Mouse (Mus musculus): Measurements from ENCODE around the gene Bckdha.

The Bckdha gene

GRCm38 (mm10) chr7:25658657-25659472 lies at the start of gene Bckdha, which contains the start of gene Exosc5:
Gene Bckdha (minus strand): TSS chr7:25658981.
Gene Exosc5 (plus strand): TSS chr7:25659164.
- peak; percentile 100 for DNase-seq (ENCODE audit: low read depth)

DNA sequence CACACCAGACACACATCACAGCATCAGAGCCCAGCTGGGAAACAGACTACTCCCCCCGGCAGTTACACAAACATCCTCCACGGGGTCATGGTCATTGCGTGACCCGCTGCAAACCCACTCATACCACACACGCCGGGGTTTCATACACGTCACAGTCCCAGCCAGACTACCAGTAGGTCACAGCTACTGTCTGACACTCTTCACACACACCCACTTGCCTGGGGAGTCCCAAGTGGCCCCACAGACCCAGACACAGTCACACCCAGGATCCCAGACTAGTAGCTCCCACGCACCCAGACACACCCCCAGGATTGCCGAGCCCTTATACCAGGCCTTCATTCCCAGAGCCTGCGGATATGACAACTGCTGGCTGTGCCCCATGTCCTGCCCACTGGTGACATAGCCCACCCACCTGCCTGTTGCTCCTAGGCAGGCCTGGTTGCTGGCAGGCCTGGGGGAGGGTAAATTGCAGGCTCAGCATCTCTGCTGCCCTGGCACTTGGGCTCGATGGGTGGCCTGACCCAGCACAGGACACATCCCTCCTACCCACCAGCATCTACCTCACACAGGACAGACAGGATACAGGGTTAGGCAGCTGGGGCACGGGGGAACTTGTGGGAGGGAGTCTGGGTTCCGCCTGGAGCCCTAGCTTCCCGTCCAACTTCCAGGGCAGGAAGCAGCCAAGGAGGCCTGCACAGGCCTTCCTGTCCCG lies 49.0 kb upstream of the Bckdha start:
- peak; percentile 71 for DNase-seq (ENCODE audit: low read depth)

- no peak for DNase-seq (ENCODE audit: low read depth)
These were observed 47.9 kb upstream of the Bckdha start for GRCm38 (mm10) chr7:25706578-25707170.

DNA sequence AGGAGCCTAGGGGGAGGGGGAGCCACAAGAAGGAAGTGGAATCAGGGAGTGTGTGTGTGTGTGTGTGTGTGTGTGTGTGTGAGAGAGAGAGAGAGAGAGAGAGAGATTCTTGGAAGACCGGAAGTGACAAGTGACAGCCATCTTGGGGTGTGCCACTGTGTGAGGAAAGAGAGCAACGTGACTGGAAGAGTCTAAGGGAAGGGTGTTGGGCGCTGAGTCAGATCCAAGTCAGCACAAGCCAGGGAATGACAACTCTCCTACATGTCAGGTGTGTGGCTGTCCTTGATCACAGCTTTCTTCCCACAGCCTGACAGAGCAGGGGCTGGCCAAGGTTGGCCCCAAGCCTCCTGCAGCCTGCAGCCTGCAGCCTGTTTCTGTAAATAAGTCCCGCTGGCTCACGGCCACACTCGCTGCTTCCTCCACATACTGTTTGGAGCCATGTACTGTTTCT lies 47.0 kb upstream of the Bckdha start:
- DNase-seq (ENCODE audit: low read depth), result no peak

- no peak for DNase-seq (ENCODE audit: low read depth)
These were observed 46.1 kb upstream of the Bckdha start for GRCm38 (mm10) chr7:25704716-25705364.

- no peak for DNase-seq (ENCODE audit: low read depth)
These were observed 45.2 kb upstream of the Bckdha start for GRCm38 (mm10) chr7:25703793-25704494.

DNA sequence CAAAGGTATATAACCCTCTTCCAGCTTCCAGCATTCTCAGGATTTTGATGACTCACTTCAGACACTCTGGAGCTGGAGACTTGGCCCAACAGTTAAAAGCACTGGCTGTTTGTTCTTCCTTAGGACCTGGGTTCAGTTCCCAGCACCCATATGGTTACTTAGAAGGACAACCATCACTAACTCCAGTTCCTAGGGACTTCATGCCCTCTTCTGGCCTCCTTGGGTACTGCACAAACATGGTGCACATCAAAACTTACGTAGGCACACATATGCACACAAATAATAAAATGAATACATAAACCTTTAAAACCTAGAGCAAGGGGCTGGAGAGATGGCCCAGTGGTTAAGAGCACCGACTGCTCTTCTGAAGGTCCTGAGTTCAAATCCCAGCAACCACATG lies 43.6 kb upstream of the Bckdha start:
- no peak for DNase-seq (ENCODE audit: low read depth)

DNA sequence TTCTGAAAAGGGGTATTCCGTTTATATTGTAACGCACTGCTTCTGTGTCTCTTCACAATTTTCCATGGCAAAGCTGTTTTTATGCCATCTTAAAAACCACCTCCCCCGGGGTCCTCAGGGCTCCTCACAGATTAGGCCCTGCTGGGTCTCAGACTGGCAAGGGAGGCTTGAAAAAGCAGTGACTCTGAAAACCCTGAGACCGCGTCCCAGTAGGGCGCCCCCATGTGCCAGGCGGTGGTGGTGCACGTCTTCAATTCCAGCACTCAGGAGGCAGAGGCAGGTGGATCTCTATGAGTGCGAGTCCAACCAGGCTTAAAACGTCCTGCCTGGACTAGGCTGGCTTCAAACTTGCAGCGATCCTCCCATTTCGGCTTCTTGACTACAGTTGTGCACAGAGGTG lies 42.0 kb upstream of the Bckdha start:
- DNase-seq (ENCODE audit: low read depth), result no peak

DNA sequence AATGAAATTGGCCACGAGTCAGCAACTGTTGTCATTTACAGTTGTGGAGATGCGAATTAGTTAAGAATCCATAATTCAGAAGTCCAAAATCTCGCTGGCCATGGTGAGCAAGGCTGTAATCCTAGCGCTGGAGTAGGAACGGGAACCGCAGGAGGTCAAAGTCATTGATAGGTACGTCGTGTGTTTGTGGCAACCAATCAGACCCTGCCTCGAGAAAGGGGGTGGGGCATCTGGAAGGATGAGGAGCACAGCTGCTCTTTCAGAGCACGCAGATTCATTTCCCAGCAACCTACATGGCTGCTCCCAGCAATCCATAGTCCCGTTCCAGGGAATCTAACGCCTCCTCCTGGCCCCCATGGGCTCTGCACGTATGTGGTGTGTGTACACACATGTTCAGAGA lies 41.1 kb upstream of the Bckdha start:
- DNase-seq (ENCODE audit: low read depth), result no peak

DNA sequence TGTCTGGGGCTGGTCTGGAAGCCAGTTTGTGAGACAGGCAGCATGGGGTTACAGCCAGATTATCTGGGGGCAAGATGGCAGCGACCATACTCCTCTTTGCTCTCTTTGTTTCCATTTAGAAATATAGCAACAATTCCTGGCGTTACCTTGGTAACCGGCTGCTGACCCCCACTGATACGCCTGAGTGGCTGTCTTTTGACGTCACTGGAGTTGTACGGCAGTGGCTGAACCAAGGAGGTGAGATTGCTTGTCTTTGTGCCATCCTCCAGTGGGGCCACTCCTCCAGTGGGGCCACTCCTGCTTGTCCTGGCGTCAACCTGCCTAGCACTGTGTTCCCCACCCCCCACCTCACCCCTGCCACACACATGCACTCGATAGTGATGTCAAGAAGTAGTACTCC lies 35.3 kb upstream of the Bckdha start:
- DNase-seq (ENCODE audit: low read depth), result no peak

DNA sequence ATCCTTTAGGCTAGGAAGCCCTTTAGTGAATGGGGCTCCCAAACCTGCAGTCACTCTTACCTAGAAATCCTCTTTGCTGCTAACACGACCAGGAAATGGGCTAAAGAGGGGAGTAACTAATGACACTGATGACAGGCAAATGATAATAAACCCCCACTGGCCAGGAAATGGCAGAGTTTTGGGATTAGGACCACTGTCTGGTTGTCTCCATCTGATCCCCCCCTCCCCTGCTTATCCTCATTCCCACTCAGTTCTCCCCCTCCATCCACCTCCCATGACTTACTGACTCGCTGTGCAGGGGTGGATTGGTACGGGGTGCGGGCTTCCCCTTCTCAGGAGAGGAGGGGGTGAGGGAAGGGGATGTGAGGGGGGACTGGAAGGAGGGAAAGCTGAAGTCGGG lies 31.3 kb upstream of the Bckdha start:
- no peak for DNase-seq (ENCODE audit: low read depth)

DNA sequence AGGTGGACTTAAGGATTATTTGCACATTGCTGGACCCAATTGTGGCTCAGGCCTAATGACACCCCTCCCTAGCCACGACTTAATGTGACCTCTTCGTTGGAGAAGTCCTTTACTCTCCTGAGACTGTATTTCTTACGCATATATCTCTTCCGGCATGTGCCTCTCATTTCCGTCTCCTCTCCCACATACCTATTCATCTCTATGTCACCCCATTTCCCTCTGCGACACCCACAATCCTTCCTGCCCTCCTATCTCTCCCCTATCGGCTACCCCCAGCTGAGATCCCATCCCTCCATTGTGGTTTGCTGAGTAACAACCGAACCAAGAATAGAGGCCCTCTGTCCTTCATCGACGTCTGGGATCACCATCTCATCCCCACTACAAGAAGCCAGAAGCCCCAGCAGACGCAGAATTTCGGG lies 30.8 kb upstream of the Bckdha start:
- DNase-seq (ENCODE audit: low read depth), result no peak

GRCm38 (mm10) chr7:25688810-25689586 lies 30.2 kb upstream of the Bckdha start:
- peak; percentile 69 for DNase-seq (ENCODE audit: low read depth)

GRCm38 (mm10) chr7:25687811-25688401 lies 29.1 kb upstream of the Bckdha start:
- no peak for DNase-seq (ENCODE audit: low read depth)

- DNase-seq (ENCODE audit: low read depth), result no peak
These were observed 28.1 kb upstream of the Bckdha start, which contains the start of gene Tgfb1 for GRCm38 (mm10) chr7:25686680-25687531. Gene Tgfb1 (plus strand): TSS chr7:25687002.

- no peak for DNase-seq (ENCODE audit: low read depth)
These were observed 27.2 kb upstream of the Bckdha start for GRCm38 (mm10) chr7:25685926-25686470.

DNA sequence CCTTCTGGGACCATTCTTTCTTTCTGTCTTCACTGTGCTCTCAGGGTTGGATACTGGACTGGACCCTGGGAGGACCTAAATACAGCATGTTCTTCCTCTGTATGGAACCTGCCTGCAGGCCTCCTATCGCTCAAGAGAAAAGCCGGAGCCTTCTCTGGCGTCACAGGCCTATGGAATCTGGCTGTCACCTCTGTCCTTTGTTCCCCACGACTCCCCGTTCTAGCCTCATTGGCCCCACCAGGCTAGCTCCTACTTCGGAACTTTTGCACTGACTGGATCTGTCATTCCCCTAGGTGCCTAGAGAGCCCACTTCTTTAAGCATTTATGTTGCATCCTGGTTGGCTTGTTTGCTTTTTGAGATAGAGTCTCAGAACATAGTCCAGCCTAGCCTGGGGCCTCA lies 25.9 kb upstream of the Bckdha start:
- no peak for DNase-seq (ENCODE audit: low read depth)

- no peak for DNase-seq (ENCODE audit: low read depth)
These were observed 24.8 kb upstream of the Bckdha start for GRCm38 (mm10) chr7:25683474-25684180.

Measured in fibroblast of lung, adult 2 months (primary cell).